Mouse (Mus musculus): ENCODE measurements around the gene Cdh20.

GRCm38 (mm10) chr1:104746816-104747215 lies 21.5 kb upstream of the Cdh20 start:
- TF ChIP-seq EP300 (IDR thresholded peaks at IDR 0.05; ENCODE audit: low read depth) (no peak), CTCF (IDR thresholded peaks at IDR 0.05; ENCODE audit: low read depth) (no peak)
